Mouse (Mus musculus): ENCODE data around the gene C1galt1c1. TPM values are rescaled to one million over a fixed set of nuclear protein-coding genes. Genes with fewer than 3 reads are reported as not detected.

Gene C1galt1c1
- polyA plus RNA-seq, 1 experiment, result 0.05 TPM

DNA sequence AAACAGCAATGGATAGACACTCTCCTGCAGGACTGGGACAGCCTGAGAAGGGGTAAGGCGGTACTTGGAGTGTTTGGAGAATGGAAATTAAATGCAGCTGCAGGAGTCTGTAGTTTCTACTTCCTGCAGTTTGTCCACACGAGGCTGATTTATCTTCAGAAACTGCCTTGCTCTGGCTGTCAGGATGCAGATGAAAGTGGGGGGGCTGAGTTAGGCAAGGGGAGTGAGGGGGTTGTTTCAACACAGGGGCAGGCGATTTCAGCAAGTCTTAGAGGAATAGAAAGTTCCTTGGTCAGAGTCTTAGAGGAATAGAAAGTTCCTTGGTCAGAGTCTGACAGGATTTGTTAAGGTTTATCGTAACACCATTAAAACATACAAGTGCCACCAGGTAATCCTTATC lies 7.3 kb upstream of the C1galt1c1 start:
- no peaks in the 10 kb centered on the region for H3K9me3 ChIP-seq (ENCODE audit: control insufficient read depth, low read length)

DNA sequence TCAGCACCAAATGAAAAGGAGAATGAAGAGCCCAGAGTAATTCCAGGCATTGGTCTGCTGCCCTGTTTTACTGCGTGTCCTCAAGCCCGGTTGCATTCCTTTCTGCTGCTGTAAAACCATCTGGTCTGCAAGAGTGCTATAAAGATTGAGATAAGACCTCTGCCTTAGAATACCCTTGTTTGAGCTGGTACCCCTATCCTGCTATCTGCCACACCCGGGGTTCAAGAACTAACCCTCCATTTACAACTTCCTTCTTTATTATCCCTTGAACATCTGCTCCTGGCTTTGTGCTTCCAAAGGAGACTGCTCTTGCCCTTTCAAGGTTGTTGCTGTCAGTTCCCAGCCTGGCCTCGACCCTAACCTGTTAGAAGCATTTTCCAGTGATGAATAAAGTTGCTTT lies 6.5 kb upstream of the C1galt1c1 start:
- H3K9me3 ChIP-seq (ENCODE audit: control insufficient read depth, low read length), result no peaks in the 10 kb centered on the region
- TF ChIP-seq TAL1 (IDR thresholded peaks at IDR 0.05; ENCODE audit: low read length) (no peak), GATA1 (IDR thresholded peaks at IDR 0.05; ENCODE audit: low read length) (no peak)
- no peaks in the 10 kb centered on the region for H3K4me1 ChIP-seq (ENCODE audit: control insufficient read depth)
- H3K36me3 ChIP-seq (ENCODE audit: control insufficient read depth), result no peaks in the 10 kb centered on the region
- H3K27me3 ChIP-seq (ENCODE audit: control insufficient read depth), result no peaks in the 10 kb centered on the region; the same call in 1 of the 2 replicates
- H3K4me3 ChIP-seq (replicated peaks), result no peak overlapping the region

More for the DNA sequence above, 7.3 kb upstream of the C1galt1c1 start:
- no peaks in the 10 kb centered on the region for H3K36me3 ChIP-seq (ENCODE audit: control insufficient read depth)
- H3K4me3 ChIP-seq (replicated peaks), result no peak overlapping the region
- H3K4me1 ChIP-seq (ENCODE audit: control insufficient read depth), result no peaks in the 10 kb centered on the region
- TF ChIP-seq TAL1 (IDR thresholded peaks at IDR 0.05; ENCODE audit: low read length) (no peak), GATA1 (IDR thresholded peaks at IDR 0.05; ENCODE audit: low read length) (no peak)
- H3K27me3 ChIP-seq (ENCODE audit: control insufficient read depth), result no peaks in the 10 kb centered on the region; the same call in 1 of the 2 replicates

- H3K27me3 ChIP-seq (ENCODE audit: control insufficient read depth), result no peaks in the 10 kb centered on the region; the same call in 1 of the 2 replicates
- peak overlapping the region; percentile 86 for H3K4me3 ChIP-seq (replicated peaks)
- peaks cover 14% of the 10 kb centered on the region for H3K4me1 ChIP-seq (ENCODE audit: control insufficient read depth)
- TF ChIP-seq GATA1 (IDR thresholded peaks at IDR 0.05; ENCODE audit: low read length) (no peak), TAL1 (IDR thresholded peaks at IDR 0.05; ENCODE audit: low read length) (no peak)
- H3K9me3 ChIP-seq (ENCODE audit: control insufficient read depth, low read length), result peaks cover 4% of the 10 kb centered on the region
- H3K36me3 ChIP-seq (ENCODE audit: control insufficient read depth), result peaks cover 8% of the 10 kb centered on the region
These were observed 698 bp upstream of the C1galt1c1 start for GRCm38 (mm10) chrX:38635638-38635931.

GRCm38 (mm10) chrX:38600995-38601369 lies 33.9 kb downstream of the C1galt1c1 start:
- TF ChIP-seq TAL1 (IDR thresholded peaks at IDR 0.05; ENCODE audit: low read length) (no peak), GATA1 (IDR thresholded peaks at IDR 0.05; ENCODE audit: low read length) (no peak)
- Histone ChIP-seq H3K4me1 (ENCODE audit: control insufficient read depth) (peaks cover 10% of the 10 kb centered on the region), H3K27me3 (ENCODE audit: control insufficient read depth) (no peaks in the 10 kb centered on the region), H3K4me3 (replicated peaks) (peak overlapping the region; percentile 71), H3K9me3 (ENCODE audit: control insufficient read depth, low read length) (no peaks in the 10 kb centered on the region), H3K36me3 (ENCODE audit: control insufficient read depth) (no peaks in the 10 kb centered on the region)

DNA sequence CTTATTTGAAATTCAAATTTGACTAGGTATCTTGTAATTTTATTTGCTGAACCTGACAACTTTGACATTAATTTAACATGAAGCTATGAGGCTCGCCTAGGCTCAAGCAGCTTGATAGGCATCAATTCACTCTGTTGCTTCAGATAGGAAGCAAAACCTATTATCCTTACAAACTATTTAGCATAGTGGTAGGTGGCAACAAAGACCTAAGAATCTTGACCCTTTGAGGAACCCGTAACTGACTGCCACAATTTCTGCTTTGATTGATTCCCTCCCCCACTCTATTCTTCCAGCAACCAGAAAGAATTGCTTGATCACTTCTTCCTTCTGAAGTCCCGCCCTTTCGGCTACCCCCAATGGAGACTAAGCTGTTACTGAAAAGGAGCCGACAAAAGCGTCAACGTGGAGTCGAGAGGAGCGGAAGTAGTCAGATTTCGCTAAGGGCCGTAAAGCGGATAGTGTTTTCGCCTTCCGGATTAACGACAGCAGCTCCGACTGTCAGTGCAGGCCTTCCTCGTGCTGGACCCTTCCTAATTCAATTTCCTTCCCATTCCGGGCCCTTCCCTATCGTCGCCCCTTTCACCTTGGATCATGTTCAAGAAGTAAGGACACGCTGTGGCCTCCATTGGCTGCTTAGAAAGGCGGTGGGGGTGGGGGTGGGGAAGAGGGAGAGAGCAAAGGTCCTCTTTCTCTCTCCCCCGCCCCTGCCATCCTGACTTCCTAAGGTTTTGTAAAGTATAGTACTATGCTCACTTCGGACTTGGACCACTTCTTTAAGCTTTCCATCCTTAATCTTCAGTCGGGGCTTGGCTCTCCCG lies 34.5 kb downstream of the C1galt1c1 start, which contains the start of gene Mcts1:
TSS of gene Mcts1 (plus strand) at position 402 of the 818 bp plus-strand sequence.
- TF ChIP-seq GATA1 (IDR thresholded peaks at IDR 0.05; ENCODE audit: low read length) (no peak), TAL1 (IDR thresholded peaks at IDR 0.05; ENCODE audit: low read length) (no peak)
- Histone ChIP-seq H3K9me3 (ENCODE audit: control insufficient read depth, low read length) (no peaks in the 10 kb centered on the region), H3K4me1 (ENCODE audit: control insufficient read depth) (peaks cover 10% of the 10 kb centered on the region), H3K36me3 (ENCODE audit: control insufficient read depth) (no peaks in the 10 kb centered on the region), H3K4me3 (replicated peaks) (peak within 1 kb of the TSS; percentile 71), H3K27me3 (ENCODE audit: control insufficient read depth) (no peaks in the 10 kb centered on the region)

DNA sequence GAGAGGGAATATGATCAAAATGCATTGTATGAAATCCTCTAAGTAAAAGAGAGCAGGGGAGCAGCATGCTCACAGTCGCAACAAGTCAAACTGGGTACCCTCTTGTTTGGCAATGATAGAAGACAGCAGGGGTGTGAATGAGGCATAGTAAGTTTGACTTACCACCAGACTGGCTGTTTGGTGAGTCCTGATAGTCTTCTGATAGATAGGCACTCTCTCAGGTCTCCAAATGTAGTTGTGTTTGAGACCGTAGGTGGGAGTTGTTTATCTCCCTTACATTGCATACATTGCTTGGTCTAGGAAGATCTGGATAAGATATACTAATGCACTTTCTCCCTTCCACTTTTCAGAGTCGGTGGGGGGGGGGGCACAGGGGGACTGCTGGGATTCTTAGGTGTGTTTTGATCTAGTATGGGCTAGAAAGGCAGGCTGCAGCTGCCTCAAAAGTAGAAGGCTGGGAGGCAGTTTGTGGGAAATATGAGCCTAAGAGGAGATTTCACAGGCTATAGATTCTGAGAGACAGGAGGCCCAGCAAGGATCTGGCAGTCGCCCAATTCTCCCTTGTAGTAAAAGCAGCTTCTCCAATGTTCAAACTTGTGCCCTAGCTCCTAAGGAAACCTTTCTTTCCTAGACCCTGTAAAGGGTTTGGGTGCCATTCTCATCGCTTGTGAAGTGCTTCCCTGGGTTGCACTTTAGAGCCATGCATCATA lies 41.6 kb downstream of the C1galt1c1 start:
- no peak overlapping the region for H3K4me3 ChIP-seq (replicated peaks)

GRCm38 (mm10) chrX:38591749-38592148 lies 43.1 kb downstream of the C1galt1c1 start:
- H3K36me3 ChIP-seq (ENCODE audit: control insufficient read depth), result no peaks in the 10 kb centered on the region
- H3K4me3 ChIP-seq (replicated peaks), result no peak overlapping the region
- peaks cover 49% of the 10 kb centered on the region for H3K4me1 ChIP-seq (ENCODE audit: control insufficient read depth)
- no peaks in the 10 kb centered on the region for H3K27me3 ChIP-seq (ENCODE audit: control insufficient read depth)
- H3K9me3 ChIP-seq (ENCODE audit: control insufficient read depth, low read length), result no peaks in the 10 kb centered on the region
- TF ChIP-seq GATA1 (IDR thresholded peaks at IDR 0.05; ENCODE audit: low read length) (peak; percentile 91), TAL1 (IDR thresholded peaks at IDR 0.05; ENCODE audit: low read length) (no peak)

More for the DNA sequence above, 41.6 kb downstream of the C1galt1c1 start:
- Histone ChIP-seq H3K4me1 (ENCODE audit: control insufficient read depth) (peaks cover 49% of the 10 kb centered on the region), H3K27me3 (ENCODE audit: control insufficient read depth) (no peaks in the 10 kb centered on the region), H3K9me3 (ENCODE audit: control insufficient read depth, low read length) (no peaks in the 10 kb centered on the region), H3K36me3 (ENCODE audit: control insufficient read depth) (no peaks in the 10 kb centered on the region)
- TF ChIP-seq GATA1 (IDR thresholded peaks at IDR 0.05; ENCODE audit: low read length), result no peak
- TF ChIP-seq TAL1 (IDR thresholded peaks at IDR 0.05; ENCODE audit: low read length), result no peak

DNA sequence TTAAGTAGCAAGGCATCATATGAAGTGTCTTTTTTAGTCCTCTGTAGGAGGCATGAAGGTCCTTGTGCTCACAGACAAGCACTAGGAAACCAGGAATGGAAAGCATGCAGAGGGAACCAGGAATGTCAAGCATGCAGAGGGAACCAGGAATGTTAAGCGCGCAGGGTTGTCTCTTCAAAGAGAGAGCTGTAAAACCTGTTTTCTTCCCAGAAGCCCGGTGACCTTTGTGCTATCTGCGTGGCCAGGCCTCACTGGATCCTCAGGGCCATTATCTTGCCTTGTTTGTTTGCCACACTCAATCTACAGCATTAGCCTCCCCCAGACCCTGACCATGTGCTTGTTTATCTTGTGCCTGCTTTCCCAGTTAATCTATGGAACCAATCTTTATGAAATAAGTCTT lies 45.1 kb downstream of the C1galt1c1 start:
- Histone ChIP-seq H3K27me3 (ENCODE audit: control insufficient read depth) (no peaks in the 10 kb centered on the region), H3K4me3 (replicated peaks) (no peak overlapping the region), H3K9me3 (ENCODE audit: control insufficient read depth, low read length) (no peaks in the 10 kb centered on the region), H3K36me3 (ENCODE audit: control insufficient read depth) (no peaks in the 10 kb centered on the region), H3K4me1 (ENCODE audit: control insufficient read depth) (peaks cover 48% of the 10 kb centered on the region)
- TF ChIP-seq GATA1 (IDR thresholded peaks at IDR 0.05; ENCODE audit: low read length) (no peak), TAL1 (IDR thresholded peaks at IDR 0.05; ENCODE audit: low read length) (no peak)

DNA sequence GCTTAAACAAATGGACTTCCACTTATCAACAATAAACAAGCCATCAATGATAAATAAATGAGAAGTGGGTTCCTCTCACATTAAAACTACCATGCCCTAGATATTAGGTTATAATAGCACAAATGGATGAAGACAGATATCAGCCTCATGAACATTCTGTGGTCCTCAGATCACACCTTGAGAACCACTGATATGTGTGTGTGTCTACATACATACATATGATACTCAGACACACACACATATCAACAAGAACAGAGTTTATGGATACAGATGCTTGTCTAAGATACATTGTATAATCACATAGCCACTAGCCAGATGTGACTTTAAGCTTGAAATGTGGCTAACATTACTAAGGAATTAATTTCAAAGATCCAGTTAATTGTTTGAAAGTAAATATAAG lies 51.6 kb downstream of the C1galt1c1 start:
- TF ChIP-seq TAL1 (IDR thresholded peaks at IDR 0.05; ENCODE audit: low read length), result peak; percentile 43; the same call in 2 of the 3 replicates
- no peak for TF ChIP-seq GATA1 (IDR thresholded peaks at IDR 0.05; ENCODE audit: low read length)
- H3K36me3 ChIP-seq (ENCODE audit: control insufficient read depth), result no peaks in the 10 kb centered on the region
- no peaks in the 10 kb centered on the region for H3K9me3 ChIP-seq (ENCODE audit: control insufficient read depth, low read length)
- peaks cover 34% of the 10 kb centered on the region for H3K4me1 ChIP-seq (ENCODE audit: control insufficient read depth)
- no peaks in the 10 kb centered on the region for H3K27me3 ChIP-seq (ENCODE audit: control insufficient read depth)
- no peak overlapping the region for H3K4me3 ChIP-seq (replicated peaks)
